Mouse (Mus musculus) megakaryocyte, adult 5-6 weeks (primary cell): Measurements from ENCODE around the gene Map1s. TPM values are rescaled to one million over a fixed set of nuclear protein-coding genes. Genes with fewer than 3 reads are reported as not detected.
A peak's percentile ranks its signal among the peaks of the same experiment; 100 is the strongest.

Experiments used
- ATAC-seq: 2 replicates; pipeline ENCODE4 v1.8.0; 2016; ENCODE audit warnings: mild to moderate bottlenecking, inconsistent platforms; ENCODE audit not compliant: poor library complexity, severe bottlenecking
- total RNA-seq, 2 experiments: library from RNA; stranded (forward) in 1 of 2; stranded (reverse) in 1 of 2; fragments of 153-499, 151-499 nt in 1 of 2; fragments of 221-1000, 200-1000 nt in 1 of 2; gene quantifications; 2 replicates each; pipeline versions ENCODE4 v1.2.3 to v1.2.4; 2015 to 2017

The Map1s gene
- total RNA-seq, 2 experiments from 2014 or later = 11.8 to 15.0 TPM

DNA sequence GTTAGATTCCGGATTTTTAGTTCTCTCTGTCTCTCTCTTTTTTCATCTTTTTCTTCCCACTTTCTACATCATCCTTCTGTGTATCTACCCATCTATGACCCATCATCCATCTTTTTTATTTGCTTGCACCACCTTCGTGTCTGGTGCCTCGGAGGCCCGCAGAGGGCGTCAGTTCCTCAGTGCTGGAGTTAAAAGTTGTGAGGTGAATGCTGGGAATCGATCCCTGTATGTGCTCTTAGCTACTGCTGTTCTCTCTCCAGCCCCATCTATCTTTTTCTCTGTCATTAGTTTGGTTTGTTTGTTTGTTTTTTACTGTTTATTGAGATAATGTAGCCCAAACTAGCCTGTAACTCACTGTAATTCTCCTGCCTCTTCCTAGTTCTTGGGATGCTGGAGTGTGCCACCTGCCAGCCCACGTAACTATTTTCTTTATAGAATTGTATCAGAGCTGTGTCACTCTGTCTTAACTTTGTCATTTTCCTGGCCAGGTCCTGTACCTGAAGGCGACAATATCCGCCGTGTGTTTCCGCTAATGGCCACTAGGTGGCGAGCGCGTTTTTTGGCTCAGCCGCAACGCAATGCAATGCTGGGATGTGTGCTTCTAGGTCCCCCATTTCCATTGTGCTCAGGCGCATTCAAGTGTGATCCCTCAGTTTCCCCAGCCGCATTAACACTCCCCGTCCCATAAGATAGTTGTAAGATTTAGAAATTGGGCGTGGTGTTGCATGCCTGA lies 7.9 kb upstream of the Map1s start:
- ATAC-seq = peak; percentile 66

DNA sequence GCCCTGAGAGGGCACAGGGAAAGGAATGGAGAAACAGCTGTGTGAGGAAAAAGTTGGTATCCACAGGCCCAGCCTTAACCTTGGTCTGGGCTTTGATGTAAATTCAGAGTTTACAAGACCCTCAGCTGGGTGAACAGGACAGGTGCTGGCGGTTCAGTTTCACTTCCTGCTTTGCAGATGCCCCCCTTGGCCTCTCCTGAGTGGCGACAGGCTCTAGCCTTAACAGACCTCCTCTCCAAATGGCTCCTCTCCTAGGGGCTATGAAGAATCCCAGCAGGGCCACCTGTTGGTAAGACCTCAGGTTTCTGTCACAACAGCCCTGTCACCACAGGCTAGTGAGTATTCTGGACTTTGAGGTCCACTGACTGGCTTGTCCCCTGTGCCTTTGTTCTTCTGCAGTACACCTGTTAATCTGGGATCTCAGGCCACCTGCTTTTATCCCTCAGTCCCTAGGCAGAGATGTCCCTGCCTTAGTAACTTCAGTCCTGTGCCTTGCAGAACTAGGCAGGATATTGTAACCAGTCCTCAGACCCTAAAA lies 7.0 kb upstream of the Map1s start:
- ATAC-seq = no peak

DNA sequence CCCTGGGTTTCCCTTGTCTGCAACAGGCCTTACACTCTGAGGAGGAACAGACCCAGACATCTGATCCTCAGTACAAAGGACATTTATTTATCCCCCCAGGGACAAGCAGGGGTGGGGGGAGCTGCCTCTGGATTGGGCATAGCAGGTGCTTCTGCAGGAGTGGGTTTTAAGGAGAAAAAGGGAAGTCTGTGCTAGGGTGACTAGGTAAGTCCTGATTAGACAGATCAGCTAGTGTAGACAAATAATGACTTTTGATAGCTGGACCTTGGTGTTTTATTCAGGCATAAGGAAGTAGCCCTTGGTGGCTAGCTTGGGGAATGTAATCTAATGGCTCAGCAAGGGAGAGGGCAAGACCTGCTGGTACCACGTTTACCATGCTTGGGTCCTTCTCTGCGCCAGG lies 6.5 kb upstream of the Map1s start:
- ATAC-seq = no peak

DNA sequence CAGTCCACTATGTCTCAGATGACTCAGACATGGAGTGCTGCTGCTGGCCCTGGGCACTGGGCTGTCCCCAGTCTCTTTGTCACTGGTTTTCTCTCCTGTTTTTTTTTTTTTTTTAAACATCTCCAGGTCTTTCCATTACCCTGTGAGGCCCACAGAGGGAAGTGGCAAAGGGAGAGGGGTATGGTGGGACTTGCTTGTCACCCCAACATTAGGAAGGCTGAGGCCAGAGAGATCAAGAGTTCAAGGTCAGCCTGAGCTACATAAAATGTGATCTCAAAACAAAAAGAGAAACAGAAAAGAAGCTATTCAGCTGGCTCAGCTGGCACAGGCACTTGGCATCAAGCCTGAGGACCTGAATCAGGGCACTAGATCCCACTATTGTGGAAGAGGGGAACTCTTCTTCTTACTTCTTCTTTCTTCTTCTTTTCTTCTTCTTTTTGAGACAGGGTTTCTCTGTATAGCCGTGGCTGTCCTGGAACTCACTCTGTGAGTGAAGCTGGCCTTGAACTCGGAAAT lies 4.8 kb upstream of the Map1s start:
- ATAC-seq = no peak

DNA sequence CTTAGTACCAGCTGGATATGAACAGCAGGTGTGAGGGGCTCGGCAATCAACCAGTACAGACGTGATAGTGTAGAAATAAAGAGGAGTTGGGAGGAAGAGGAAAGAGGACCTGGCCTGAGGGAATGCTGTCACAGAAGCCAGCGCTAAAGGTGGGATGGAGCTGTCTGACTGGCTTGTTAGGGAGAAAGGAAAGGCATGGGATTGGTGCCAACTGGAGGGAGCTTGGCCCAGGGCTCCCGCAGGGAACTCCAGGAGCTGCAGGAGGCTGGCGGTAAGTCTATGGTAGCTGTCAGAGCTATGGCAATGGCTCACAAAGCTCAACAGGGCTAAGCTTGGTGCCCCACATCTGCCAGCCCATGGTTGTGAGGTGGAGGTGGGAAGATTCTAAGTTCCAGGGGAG lies 3.5 kb upstream of the Map1s start:
- no peak for ATAC-seq

DNA sequence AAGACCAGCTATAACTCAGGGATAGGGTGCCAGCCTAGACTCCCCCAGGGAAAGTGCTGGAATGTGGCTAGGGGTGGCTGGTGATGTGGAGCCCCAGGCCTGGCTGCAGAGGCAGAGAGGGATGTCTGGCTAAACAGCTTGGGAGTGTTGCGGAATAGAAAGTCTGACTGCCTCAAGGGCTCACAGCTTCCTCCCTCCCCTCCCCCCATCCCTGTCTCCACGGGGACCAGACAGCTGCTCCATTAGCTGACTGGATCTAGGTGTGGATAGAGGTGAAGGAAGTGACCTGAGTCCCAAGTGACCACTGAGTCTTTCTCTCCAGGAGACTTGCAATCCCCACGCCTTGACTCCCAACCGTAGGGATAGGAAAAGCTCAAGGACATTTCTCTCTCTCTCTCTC lies 2.6 kb upstream of the Map1s start:
- no peak for ATAC-seq

DNA sequence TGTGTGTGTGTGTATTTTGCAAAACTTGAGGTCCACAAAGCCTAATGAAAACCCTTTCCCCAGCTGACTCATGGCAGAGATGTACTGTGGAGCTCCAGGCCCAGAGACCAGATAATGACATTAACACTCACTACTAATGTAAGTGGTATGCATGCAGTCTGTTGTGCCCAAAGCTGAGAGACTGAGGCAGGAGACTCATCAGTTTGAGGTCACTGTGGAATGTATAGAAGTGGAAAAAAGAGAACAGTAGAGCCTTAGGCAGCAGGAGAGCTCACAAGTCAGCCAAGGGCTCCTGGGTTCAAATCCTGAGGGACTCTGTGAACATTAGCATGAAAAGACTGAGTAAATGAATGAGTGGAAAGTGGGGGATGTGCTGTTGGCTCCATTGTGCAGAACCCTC lies 2.1 kb upstream of the Map1s start:
- no peak for ATAC-seq

DNA sequence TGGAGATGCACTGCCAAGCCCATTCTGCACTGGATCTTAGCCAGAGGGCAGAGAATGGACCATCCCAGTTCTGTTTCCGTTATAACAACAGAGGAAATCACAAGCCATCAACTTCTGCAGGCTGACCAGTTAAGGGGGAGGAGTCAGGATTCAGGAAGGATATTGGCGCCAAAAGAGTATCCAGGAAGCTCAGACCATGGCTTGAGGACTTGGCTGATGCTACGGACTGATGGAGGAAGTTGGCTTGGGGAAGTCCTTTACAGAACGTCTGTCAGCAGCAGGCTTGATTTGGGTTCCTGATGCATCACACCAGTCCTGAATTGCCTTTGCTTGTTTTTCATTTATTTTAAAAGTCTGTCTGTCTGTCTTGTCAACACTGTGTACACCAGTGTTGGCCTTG lies 1.2 kb upstream of the Map1s start:
- peak; percentile 80 for ATAC-seq

DNA sequence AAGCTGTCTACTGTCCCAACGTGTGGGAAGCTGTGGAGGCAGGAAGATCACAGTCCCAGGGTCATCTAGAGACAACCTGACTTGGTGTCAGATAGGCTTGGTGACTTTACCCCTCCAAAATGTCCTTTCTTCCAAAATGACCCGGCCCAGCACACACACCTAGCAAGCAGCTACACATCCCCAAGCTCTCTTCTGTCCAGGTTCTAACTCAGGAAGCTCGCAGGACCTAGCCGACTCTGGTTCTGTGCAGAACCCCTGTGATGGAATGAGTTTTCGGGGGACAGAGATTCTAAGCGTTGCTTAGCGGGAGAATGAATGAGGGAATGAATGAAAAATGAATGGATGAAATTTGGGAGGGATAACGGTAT lies 285 bp upstream of the Map1s start:
- ATAC-seq = no peak

DNA sequence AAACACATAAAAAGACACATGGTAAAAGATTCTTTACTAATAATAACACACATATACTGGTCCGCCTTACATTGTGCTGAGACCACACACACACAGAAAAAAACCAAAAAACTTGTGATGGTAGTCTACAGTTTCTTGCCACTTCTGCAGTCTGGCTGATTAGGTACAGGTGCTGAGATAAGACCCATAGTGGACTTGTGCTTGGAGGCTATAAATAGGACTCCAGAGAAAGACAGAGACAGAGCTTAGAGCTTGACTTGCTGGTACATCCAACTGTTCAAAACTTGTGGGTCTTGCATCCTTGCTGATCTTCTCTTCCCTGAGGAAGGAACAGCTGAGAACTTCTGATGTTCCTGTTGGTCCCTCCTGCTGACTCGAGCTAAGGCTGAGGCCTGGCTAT lies 1.8 kb downstream of the Map1s start:
- no peak for ATAC-seq

DNA sequence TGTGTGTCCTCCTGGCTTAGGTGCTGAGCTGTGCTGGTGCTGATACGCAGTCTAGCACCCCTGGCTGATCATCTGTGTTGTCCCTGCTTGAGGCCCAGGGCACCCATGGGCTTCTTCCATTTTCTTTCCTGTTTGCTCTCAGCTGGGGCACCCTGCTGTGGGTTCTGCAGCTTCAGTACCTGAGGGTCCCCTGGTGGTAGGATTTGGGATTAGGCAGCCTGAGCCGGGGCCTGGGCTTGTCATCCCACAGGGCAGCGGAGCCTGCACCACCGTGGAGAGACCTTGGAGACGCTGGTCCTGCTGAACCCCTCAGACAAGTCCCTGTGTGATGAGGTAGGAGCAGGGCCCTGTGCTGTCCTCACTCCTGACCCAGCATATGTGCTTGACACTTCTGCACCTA lies 5.9 kb downstream of the Map1s start:
- no peak for ATAC-seq

DNA sequence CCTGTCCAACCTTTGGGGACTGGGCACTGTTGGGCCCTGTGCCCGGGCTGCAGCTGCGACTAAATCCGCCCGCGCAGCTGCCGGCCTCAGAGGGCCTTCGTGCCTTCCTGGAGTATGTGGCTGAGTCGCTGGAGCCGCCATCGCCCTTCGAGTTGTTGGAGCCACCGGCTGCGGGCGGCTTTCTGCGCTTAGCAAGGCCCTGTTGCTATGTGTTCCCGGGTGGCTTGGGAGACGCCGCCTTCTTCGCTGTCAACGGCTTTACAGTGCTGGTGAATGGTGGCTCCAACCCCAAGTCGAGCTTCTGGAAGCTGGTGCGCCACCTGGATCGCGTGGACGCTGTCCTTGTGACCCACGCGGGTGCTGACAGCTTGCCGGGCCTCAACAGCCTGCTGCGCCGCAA lies 7.2 kb downstream of the Map1s start:
- no peak for ATAC-seq

DNA sequence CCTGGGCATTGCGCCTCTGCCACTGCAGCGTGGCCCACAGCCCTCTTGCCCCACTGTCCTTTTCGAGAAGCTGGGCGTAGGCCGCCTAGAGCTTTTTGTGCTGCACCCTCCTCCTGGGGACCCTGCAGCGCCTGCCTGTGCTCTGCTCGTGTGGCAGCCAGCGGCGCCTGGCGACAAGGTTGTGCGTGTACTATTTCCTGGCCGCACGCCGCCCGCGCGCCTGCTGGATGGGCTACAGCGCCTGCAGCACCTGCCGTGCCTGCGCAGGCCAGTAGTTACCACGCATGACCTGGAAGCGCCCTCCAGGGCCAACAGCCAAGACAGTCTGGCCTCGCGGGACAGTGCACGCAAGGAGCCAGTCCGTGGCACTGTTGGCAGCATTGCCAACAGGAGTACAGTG lies 7.8 kb downstream of the Map1s start:
- ATAC-seq = no peak

DNA sequence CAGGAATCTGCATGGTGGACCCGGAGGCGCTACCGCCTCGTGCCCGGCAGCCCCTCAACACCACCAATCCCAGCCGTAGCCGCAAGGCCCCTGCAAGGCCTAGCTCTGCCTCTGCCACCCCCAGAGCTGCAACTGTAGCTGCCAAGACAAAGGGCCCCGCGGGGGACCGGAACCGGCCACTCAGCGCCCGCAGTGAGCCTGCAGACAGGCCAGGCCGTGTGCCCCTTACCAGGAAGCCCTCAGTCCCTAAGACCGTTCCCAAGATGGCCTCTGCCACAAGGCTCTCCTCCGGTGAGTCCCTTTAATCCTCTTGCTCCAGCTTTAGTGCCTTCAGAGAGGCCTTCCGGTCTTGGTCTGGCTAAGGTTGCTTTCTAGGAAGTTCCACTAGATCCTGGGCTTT lies 9.0 kb downstream of the Map1s start:
- no peak for ATAC-seq

DNA sequence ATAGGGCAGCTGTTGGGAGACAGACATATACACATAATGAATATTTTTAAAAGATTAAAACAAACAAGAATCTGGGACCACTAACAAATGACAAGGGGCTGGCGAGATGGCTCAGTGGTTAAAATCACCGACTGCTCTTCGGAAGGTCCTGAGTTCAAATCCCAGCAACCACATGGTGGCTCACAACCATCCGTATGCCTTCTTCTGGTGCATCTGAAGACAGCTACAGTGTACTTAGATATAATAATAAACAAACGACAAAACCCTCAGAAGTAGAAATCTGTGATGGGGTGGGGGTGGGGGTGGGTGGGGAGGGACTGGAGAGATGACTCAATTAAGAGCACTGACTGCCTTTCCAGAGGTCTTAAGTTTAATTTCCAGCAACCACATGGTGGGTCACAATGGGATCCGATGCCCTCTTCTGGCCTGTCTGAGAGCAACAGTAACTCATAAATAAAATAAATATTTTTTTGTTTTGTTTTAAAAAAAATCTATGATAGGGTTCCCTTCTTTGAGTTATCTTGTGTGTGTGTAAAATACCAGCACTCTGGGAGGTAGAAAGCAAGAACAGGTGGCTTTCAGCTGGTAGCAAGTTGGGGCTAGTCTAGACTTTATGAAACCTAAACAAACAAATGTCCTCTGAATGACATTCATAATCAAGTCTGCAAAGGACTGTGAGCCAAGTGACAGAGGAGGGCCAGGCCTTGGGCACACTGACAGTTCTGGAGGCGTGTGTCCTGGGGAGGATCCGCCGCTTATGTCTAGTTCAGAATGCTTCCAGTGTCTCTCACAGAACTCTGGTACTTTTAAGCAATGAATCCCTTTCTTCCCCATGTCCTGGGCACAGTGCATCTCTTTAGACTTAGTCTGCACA lies 14.6 kb downstream of the Map1s start:
- no peak for ATAC-seq

DNA sequence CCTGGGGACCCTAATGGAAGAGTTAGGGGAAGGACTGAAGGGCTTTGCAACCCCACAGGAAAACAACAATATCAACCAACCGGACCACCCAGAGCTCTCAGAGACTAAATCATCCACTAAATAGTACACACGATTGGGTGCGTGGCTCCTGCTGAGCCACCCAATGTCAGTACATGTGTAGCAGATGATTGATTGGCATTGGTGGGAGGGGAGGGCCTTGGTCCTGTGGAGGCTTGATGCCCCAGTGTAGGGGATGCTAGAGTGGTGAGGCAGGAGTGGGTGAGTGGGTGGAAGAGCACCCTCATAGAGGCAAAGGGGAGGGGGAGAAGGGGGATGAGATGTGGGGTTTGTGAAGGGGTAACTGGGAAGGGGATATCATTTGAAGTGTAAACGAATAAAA lies 18.4 kb downstream of the Map1s start:
- no peak for ATAC-seq

DNA sequence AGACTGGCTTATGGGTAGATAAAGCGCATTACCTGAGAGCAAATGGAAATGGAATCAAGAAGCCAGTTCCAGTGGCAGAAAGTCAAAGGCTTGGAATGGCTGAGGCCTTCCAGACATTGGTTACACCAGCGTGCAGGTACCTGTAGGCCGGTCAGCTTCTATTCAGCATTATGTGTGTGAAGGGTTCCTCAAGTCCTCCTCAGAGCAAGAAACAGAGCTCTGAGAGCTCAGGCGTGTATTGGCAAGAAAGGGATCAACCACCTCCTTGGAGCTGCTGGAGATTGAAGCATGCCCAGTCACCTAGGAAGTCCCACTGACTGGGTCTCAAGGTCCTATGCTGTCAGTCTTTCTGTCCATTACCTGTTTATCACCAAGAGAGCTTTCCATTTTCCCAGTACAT lies 20.0 kb downstream of the Map1s start:
- ATAC-seq = no peak

DNA sequence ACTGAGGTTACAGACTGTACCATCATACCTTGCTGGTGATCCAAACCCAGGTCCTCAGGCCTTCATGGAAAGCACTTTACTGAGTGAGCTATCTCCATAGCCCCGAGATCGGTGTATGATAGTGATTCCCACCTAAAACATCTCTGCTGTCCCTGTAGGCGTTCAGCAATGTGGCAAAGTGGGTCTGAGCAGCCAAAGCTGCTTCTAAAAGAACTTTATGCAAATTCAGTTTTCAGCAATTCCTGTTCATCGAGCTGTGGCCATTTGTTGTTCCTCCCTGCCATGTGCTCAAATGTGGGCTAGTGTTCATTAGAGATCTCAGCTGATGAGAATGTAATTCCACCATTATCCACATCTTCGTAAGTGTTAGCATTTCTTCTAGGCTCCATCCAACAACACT lies 20.7 kb downstream of the Map1s start:
- no peak for ATAC-seq

DNA sequence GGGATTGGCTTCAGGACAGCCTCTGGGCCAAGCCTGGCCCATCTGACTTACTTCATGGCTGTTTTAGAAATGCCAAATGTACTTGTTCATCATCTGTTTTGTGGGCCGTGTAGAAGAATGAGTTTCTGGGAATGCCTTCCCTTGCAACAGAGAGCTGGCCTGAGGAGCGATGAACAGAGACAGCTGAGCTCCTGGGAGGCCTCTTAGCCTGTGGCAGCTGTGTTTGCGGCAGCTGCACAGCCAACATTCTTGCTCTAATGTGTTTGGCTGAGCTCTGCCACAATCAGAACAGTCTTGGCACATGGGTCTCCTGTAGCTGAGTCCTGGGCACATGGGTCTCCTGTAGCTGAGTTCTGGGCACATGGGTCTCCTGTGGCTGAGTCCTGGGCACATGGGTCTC lies 22.4 kb downstream of the Map1s start:
- ATAC-seq = no peak

DNA sequence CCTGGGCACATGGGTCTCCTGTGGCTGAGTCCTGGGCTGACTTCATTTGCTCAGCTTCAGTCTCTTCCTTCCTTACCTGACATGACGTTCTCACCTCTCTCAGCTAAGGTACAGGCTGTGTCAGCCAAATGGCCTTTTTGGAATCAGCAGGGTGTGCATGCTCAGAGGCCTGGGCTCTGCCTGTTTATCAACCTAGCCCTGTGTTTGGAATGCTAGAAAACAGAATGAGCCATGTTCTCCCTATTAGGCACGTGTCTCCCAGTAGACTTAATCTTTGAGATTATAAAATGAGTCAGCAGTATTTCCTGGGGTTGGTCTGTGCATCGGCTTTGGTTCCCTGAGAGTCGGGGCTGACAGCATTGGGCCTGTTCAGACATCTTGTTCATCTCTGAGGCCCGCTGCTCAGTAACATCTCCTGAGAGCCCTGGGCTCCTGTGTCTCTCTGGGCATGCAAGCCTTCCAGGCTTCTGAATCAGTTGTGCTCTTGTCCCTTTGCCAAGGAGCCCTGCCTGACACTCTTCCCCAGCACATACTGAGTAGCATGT lies 23.1 kb downstream of the Map1s start:
- no peak for ATAC-seq

DNA sequence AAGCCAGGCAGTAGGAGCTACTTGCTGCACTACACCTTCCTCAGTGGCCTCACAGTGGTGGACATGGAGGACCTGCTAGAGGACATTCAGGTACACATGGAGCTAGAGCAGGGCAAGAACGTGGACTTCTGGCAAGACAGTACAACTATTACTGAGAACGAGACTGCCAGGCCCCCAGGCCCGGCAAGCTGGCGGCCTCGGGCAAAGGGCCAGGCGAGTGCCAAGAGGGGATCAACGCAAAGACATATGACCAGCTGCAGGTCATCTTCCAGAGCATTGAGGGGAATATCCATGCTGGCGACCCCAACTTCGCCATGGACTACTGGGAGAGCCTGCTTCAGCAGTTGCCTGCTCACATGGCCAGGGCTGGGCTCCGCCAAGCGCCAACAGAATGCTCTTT lies 26.0 kb downstream of the Map1s start:
- no peak for ATAC-seq

DNA sequence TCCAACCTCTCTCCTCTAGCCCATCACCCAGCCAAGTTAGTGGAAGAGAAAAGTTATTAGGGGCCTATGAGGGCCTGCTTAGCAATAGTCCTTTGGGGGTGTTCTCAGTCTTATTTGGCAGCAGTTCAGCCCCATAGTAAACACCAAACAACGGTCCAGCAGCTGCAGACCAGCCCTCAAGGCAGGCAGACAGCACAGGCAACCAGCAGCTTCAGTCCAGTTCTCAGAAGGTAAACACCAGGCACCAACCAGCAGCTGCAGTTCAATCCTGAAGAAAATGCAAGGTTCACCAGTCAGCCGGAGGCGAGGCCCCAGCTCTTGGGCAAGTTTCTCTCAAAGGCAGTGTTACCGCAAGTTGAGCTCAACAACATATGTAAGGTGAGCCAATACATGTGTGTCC lies 27.3 kb downstream of the Map1s start:
- ATAC-seq = no peak
